Mouse (Mus musculus): ENCODE results near the gene Ugt1a8. TPM values are rescaled to one million over a fixed set of nuclear protein-coding genes. Genes with fewer than 3 reads are reported as not detected.

Gene Ugt1a8
- polyA plus RNA-seq, 1 experiment from 2014 or later: 0.05 TPM

- Histone ChIP-seq H3K4me2 (ENCODE audit: low read length) (no peak overlapping the region), H3K36me3 (ENCODE audit: insufficient read depth, low read length) (peaks cover 42% of the 10 kb centered on the region), H3K9ac (ENCODE audit: low read depth, low read length) (0 out of 2 replicates have a peak overlapping the region, but pooled peaks have one; percentile 0), H3K4me1 (replicated peaks; ENCODE audit: insufficient read depth, low read length) (peaks cover 14% of the 10 kb centered on the region), H3K27ac (peak overlapping the region; percentile 0; the same call in 1 of the 2 replicates), H3K9me3 (replicated peaks; ENCODE audit: low read length) (no peaks in the 10 kb centered on the region), H3K4me3 (replicated peaks; ENCODE audit: low read depth, low read length) (no peak overlapping the region), H3K27me3 (ENCODE audit: insufficient read depth, low read length) (no peaks in the 10 kb centered on the region)
- DNase-seq (ENCODE audit: low spot score) (peak; percentile 87), ATAC-seq (replicated peaks; ENCODE audit: low FRiP score, low read depth) (peak; percentile 4; the same call in 1 of the 2 replicates)
- whole genome bisulfite sequencing: 50% methylated on average over 8 of the region's 8 CpGs
- TF ChIP-seq CTCF (IDR thresholded peaks at IDR 0.05; ENCODE audit: low read depth): no peak; the same call in 1 of the 2 replicates
These were observed 171.4 kb downstream of the Ugt1a8 start for GRCm38 (mm10) chr1:88258881-88259642.

- H3K36me3 ChIP-seq (ENCODE audit: insufficient read depth, low read length): peaks cover 48% of the 10 kb centered on the region
These were observed 172.0 kb downstream of the Ugt1a8 start for GRCm38 (mm10) chr1:88259643-88260024.

GRCm38 (mm10) chr1:88260114-88260513, 172.5 kb downstream of the Ugt1a8 start:
- Histone ChIP-seq H3K9ac (ENCODE audit: low read depth, low read length) (0 out of 2 replicates have a peak overlapping the region, but pooled peaks have one; percentile 1), H3K27me3 (ENCODE audit: insufficient read depth, low read length) (no peaks in the 10 kb centered on the region), H3K4me3 (replicated peaks; ENCODE audit: low read depth, low read length) (no peak overlapping the region), H3K4me2 (ENCODE audit: low read length) (no peak overlapping the region), H3K36me3 (ENCODE audit: insufficient read depth, low read length) (peaks cover 53% of the 10 kb centered on the region), H3K9me3 (replicated peaks; ENCODE audit: low read length) (no peaks in the 10 kb centered on the region), H3K27ac (no peak overlapping the region), H3K4me1 (replicated peaks; ENCODE audit: insufficient read depth, low read length) (peaks cover 14% of the 10 kb centered on the region)
- ATAC-seq (replicated peaks; ENCODE audit: low FRiP score, low read depth) (0 out of 2 replicates have a peak, but pooled peaks have one; percentile 9), DNase-seq (ENCODE audit: low spot score) (no peak)
- no peak for TF ChIP-seq CTCF (IDR thresholded peaks at IDR 0.05; ENCODE audit: low read depth)
- 70% methylated on average over 6 of the region's 6 CpGs for WGBS

More at GRCm38 (mm10) chr1:88259643-88260024, 172.0 kb downstream of the Ugt1a8 start:
- H3K4me2 ChIP-seq (ENCODE audit: low read length): no peak overlapping the region
- DNase-seq (ENCODE audit: low spot score) (no peak), ATAC-seq (replicated peaks; ENCODE audit: low FRiP score, low read depth) (peak; percentile 1; the same call in 1 of the 2 replicates)
- H3K4me1 ChIP-seq (replicated peaks; ENCODE audit: insufficient read depth, low read length): peaks cover 14% of the 10 kb centered on the region
- H3K9me3 ChIP-seq (replicated peaks; ENCODE audit: low read length): no peaks in the 10 kb centered on the region
- no peak overlapping the region for H3K4me3 ChIP-seq (replicated peaks; ENCODE audit: low read depth, low read length)
- H3K27ac ChIP-seq: peak overlapping the region; percentile 0; the same call in 1 of the 2 replicates
- 69% methylated on average over 4 of the region's 4 CpGs for WGBS
- H3K9ac ChIP-seq (ENCODE audit: low read depth, low read length): 0 out of 2 replicates have a peak overlapping the region, but pooled peaks have one; percentile 0
- H3K27me3 ChIP-seq (ENCODE audit: insufficient read depth, low read length): no peaks in the 10 kb centered on the region
- no peak for TF ChIP-seq CTCF (IDR thresholded peaks at IDR 0.05; ENCODE audit: low read depth)

GRCm38 (mm10) chr1:88260604-88261377, 173.2 kb downstream of the Ugt1a8 start:
- ATAC-seq (replicated peaks; ENCODE audit: low FRiP score, low read depth): no peak
- Histone ChIP-seq H3K9ac (ENCODE audit: low read depth, low read length) (0 out of 2 replicates have a peak overlapping the region, but pooled peaks have one; percentile 1), H3K27me3 (ENCODE audit: insufficient read depth, low read length) (no peaks in the 10 kb centered on the region), H3K36me3 (ENCODE audit: insufficient read depth, low read length) (peaks cover 60% of the 10 kb centered on the region), H3K27ac (no peak overlapping the region), H3K4me3 (replicated peaks; ENCODE audit: low read depth, low read length) (no peak overlapping the region), H3K9me3 (replicated peaks; ENCODE audit: low read length) (no peaks in the 10 kb centered on the region), H3K4me1 (replicated peaks; ENCODE audit: insufficient read depth, low read length) (peaks cover 14% of the 10 kb centered on the region), H3K4me2 (ENCODE audit: low read length) (no peak overlapping the region)
- DNase-seq (ENCODE audit: low spot score): no peak
- no peak for TF ChIP-seq CTCF (IDR thresholded peaks at IDR 0.05; ENCODE audit: low read depth)
- WGBS: 79% methylated on average over 10 of the region's 10 CpGs

- peaks cover 69% of the 10 kb centered on the region for H3K36me3 ChIP-seq (ENCODE audit: insufficient read depth, low read length)
These were observed 174.1 kb downstream of the Ugt1a8 start for GRCm38 (mm10) chr1:88261706-88262105.

GRCm38 (mm10) chr1:88262255-88262654, 174.6 kb downstream of the Ugt1a8 start:
- Histone ChIP-seq H3K36me3 (ENCODE audit: insufficient read depth, low read length) (peaks cover 74% of the 10 kb centered on the region), H3K4me1 (replicated peaks; ENCODE audit: insufficient read depth, low read length) (peaks cover 14% of the 10 kb centered on the region), H3K9ac (ENCODE audit: low read depth, low read length) (no peak overlapping the region), H3K9me3 (replicated peaks; ENCODE audit: low read length) (no peaks in the 10 kb centered on the region), H3K27ac (no peak overlapping the region), H3K4me2 (ENCODE audit: low read length) (no peak overlapping the region), H3K27me3 (ENCODE audit: insufficient read depth, low read length) (no peaks in the 10 kb centered on the region), H3K4me3 (replicated peaks; ENCODE audit: low read depth, low read length) (no peak overlapping the region)
- DNase-seq (ENCODE audit: low spot score) (peak; percentile 84), ATAC-seq (replicated peaks; ENCODE audit: low FRiP score, low read depth) (0 out of 2 replicates have a peak, but pooled peaks have one; percentile 4)
- TF ChIP-seq CTCF (IDR thresholded peaks at IDR 0.05; ENCODE audit: low read depth): no peak
- 46% methylated on average over 4 of the region's 4 CpGs for WGBS

More at GRCm38 (mm10) chr1:88261706-88262105, 174.1 kb downstream of the Ugt1a8 start:
- no peak overlapping the region for H3K27ac ChIP-seq
- H3K27me3 ChIP-seq (ENCODE audit: insufficient read depth, low read length): no peaks in the 10 kb centered on the region
- H3K4me1 ChIP-seq (replicated peaks; ENCODE audit: insufficient read depth, low read length): peaks cover 14% of the 10 kb centered on the region
- no peak overlapping the region for H3K4me3 ChIP-seq (replicated peaks; ENCODE audit: low read depth, low read length)
- H3K9ac ChIP-seq (ENCODE audit: low read depth, low read length): no peak overlapping the region
- no peak overlapping the region for H3K4me2 ChIP-seq (ENCODE audit: low read length)
- TF ChIP-seq CTCF (IDR thresholded peaks at IDR 0.05; ENCODE audit: low read depth): no peak
- no peak for DNase-seq (ENCODE audit: low spot score)
- no peak for ATAC-seq (replicated peaks; ENCODE audit: low FRiP score, low read depth)
- no peaks in the 10 kb centered on the region for H3K9me3 ChIP-seq (replicated peaks; ENCODE audit: low read length)
- 82% methylated on average over 7 of the region's 7 CpGs for WGBS
